Mouse (Mus musculus) bone marrow macrophage, adult 2 months (primary cell): Measurements from ENCODE around the gene Hibch.

Source experiments
- CTCF ChIP-seq: IDR thresholded peaks from 2 replicates; pipeline ENCODE4 v1.5.1; 2012; ENCODE audit warnings: low read depth, mild to moderate bottlenecking, low read length, moderate library complexity
- POLR2A ChIP-seq: IDR thresholded peaks from 2 replicates; pipeline ENCODE4 v1.6.1; 2012; ENCODE audit warnings: mild to moderate bottlenecking, low read depth, low read length, borderline replicate concordance

DNA sequence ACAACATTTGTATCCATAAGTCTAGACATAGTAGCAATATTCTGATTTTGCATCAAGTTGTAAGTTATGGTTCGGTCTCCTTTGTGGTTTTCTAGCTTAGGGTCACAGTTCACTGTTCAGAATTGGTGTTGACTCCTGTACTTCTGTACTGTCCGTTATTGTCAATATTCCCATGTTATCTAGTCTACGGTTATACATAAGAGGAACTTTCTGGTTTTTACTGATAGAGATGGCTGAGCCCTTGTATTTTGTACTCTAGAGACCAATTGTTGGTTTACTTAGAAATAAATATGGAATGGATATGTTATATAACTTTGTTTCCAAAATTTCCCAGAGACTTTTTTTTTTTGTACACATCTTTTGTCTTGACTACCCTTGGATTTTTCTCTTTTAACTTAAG is 21.3 kb downstream of the Hibch start:
- no peak for TF ChIP-seq POLR2A
- no peak for TF ChIP-seq CTCF
